Mouse (Mus musculus): ENCODE measurements around the gene Cdh15. TPM values are rescaled to one million over a fixed set of nuclear protein-coding genes. Genes with fewer than 3 reads are reported as not detected.

The Cdh15 gene
- polyA plus RNA-seq, 1 experiment from 2014 or later = 1.8 TPM

DNA sequence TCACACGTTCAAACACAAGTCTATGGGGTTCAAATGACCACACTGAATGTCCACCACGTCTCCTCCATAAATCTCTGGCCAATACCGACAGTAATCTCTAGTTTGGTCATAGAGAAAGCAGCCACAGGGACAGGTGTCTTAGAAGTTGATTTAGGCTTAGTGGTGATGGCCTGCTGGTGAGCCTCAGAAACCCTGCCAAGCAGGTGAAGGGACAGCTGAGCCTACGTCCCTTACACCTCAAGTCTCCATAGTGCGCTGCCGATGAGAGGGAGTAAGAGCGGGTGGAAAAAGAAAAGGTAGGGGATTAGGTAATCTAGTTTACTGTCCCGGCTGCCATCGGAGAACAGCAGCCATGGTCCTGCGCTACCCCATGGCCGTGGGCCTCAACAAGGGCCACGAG, 11.6 kb upstream of the Cdh15 start:
- Histone ChIP-seq H3K9me3 (ENCODE audit: low read length) (no peaks in the 10 kb centered on the region), H3K27me3 (ENCODE audit: insufficient read depth, low read length) (no peaks in the 10 kb centered on the region), H3K4me2 (replicated peaks; ENCODE audit: low read depth, low read length) (no peak overlapping the region), H3K4me1 (ENCODE audit: insufficient read depth, low read length) (no peaks in the 10 kb centered on the region), H3K27ac (ENCODE audit: low read length) (no peak overlapping the region), H3K4me3 (ENCODE audit: low read length) (no peak overlapping the region), H3K36me3 (ENCODE audit: insufficient read depth, low read length) (no peaks in the 10 kb centered on the region), H3K9ac (replicated peaks; ENCODE audit: low read length) (no peak overlapping the region)
- 79% methylated on average over 12 of the region's 12 CpGs for WGBS
- ATAC-seq (ENCODE audit: low FRiP score, low TSS enrichment) = no peak

DNA sequence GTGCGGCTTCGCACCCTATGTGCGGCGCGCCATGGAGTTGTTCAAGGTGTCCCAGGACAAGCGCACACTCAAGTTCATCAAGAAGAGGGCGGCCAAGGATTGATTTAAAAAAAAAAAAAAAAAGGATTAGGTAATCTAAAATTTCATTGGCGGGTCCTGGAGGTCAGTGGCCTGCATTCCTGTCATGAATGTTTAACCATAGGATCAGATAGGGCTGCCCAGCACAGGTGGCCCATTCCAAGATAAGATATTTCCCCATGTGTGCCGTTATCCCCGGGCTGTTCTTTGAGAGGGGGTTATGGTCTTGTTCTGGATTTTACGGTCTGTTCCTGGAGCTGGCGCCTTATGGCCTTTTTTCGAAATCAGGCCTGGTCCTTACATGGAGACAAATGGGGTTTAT, 11.1 kb upstream of the Cdh15 start:
- Histone ChIP-seq H3K4me2 (replicated peaks; ENCODE audit: low read depth, low read length) (no peak overlapping the region), H3K27ac (ENCODE audit: low read length) (no peak overlapping the region), H3K4me1 (ENCODE audit: insufficient read depth, low read length) (no peaks in the 10 kb centered on the region), H3K9ac (replicated peaks; ENCODE audit: low read length) (no peak overlapping the region), H3K27me3 (ENCODE audit: insufficient read depth, low read length) (no peaks in the 10 kb centered on the region), H3K4me3 (ENCODE audit: low read length) (no peak overlapping the region), H3K9me3 (ENCODE audit: low read length) (no peaks in the 10 kb centered on the region), H3K36me3 (ENCODE audit: insufficient read depth, low read length) (no peaks in the 10 kb centered on the region)
- no peak for ATAC-seq (ENCODE audit: low FRiP score, low TSS enrichment)
- WGBS = 80% methylated on average over 13 of the region's 13 CpGs

DNA sequence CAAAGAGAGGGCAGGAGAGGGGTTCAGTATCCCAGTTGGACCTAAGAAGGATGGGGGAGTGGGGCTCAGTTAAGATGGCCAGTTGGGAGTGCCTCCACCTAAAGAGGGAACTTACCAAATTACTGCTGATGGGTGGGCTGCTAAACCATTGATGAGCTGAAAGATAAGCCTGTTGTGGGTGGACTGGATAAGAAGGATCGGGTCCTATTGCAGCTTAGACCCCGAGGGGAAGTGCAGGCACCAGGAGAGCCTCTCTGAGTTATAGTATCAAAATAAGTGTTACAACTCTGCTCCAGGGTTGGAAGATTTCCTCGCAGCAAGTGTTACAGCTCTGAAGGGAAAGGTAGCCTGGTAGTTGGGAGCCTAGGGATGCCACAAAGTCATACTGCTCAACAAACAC, 3.6 kb upstream of the Cdh15 start:
- 64% methylated on average over 3 of the region's 3 CpGs for WGBS
- Histone ChIP-seq H3K9me3 (ENCODE audit: low read length) (no peaks in the 10 kb centered on the region), H3K27me3 (ENCODE audit: insufficient read depth, low read length) (no peaks in the 10 kb centered on the region), H3K36me3 (ENCODE audit: insufficient read depth, low read length) (no peaks in the 10 kb centered on the region), H3K4me1 (ENCODE audit: insufficient read depth, low read length) (0 out of 2 replicates have a peak, but pooled peaks cover 5% of the 10 kb centered on the region), H3K27ac (ENCODE audit: low read length) (no peak overlapping the region), H3K4me3 (ENCODE audit: low read length) (no peak overlapping the region), H3K9ac (replicated peaks; ENCODE audit: low read length) (no peak overlapping the region), H3K4me2 (replicated peaks; ENCODE audit: low read depth, low read length) (no peak overlapping the region)
- no peak for ATAC-seq (ENCODE audit: low FRiP score, low TSS enrichment)

DNA sequence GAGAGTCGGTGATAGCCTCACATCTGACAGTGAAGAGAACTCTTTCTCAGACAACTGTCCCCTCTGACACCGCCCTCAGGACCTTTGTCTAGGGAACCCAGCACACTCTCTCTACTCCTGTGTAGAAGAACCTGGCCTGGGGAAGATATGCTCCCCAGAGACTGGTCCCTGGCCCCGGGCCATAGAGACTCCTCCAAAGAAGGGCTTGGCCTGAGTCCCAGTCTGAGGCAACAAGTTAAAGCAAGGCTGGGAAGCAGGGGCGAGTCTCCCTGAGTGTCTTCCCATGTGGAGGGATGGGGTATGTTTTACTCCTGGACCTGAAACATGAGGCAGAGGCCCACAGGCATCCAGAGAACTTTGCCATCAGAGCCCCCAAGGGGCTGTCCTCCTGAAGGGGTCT, 2.1 kb upstream of the Cdh15 start:
- WGBS = 69% methylated on average over 4 of the region's 4 CpGs
- H3K4me3 ChIP-seq (ENCODE audit: low read length) = no peak overlapping the region
- H3K27ac ChIP-seq (ENCODE audit: low read length) = no peak overlapping the region
- no peaks in the 10 kb centered on the region for H3K27me3 ChIP-seq (ENCODE audit: insufficient read depth, low read length)
- H3K4me1 ChIP-seq (ENCODE audit: insufficient read depth, low read length) = 0 out of 2 replicates have a peak, but pooled peaks cover 5% of the 10 kb centered on the region
- H3K9ac ChIP-seq (replicated peaks; ENCODE audit: low read length) = no peak overlapping the region
- ATAC-seq (ENCODE audit: low FRiP score, low TSS enrichment) = no peak
- H3K4me2 ChIP-seq (replicated peaks; ENCODE audit: low read depth, low read length) = no peak overlapping the region
- no peaks in the 10 kb centered on the region for H3K9me3 ChIP-seq (ENCODE audit: low read length)
- H3K36me3 ChIP-seq (ENCODE audit: insufficient read depth, low read length) = no peaks in the 10 kb centered on the region

DNA sequence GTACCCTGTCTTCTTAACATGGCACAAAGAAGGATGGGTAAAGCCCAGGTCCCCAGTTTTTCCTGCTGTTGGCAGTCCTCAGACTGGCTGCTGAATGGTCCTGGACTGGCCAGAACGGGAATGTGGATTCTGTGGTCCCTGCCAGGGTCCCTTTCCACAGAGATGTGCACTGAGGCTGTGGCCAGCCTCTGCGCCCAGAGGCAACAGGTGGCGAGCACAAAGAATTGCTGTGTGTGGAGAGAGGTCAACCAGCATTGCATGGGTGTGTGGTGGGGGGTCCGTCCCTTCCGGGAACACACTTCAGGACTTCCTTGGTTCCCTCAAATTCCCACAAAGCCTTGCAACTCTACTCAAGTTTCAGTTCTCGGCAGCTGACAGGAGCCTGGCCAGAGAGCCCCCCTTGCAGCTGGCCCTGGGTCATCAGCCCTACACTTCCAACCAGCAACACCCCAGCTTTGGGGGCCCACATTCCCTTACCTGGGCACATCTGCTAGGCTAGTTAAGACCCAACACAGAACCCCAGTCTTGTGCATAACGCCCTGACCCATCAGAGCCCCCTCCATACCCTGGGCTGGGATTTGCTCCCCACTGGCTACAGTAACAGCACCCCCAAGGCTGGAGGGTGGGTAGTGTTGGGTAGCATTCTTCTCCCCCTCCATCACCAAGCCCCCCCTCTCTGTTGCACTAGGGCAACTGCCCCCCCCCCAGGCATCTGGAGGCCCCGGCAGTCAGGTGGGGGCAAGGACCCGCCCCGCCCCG, 1.6 kb downstream of the Cdh15 start:
- no peak for ATAC-seq (ENCODE audit: low FRiP score, low TSS enrichment)
- H3K9ac ChIP-seq (replicated peaks; ENCODE audit: low read length) = no peak overlapping the region
- no peaks in the 10 kb centered on the region for H3K36me3 ChIP-seq (ENCODE audit: insufficient read depth, low read length)
- WGBS = 58% methylated on average over 11 of the region's 11 CpGs
- H3K27ac ChIP-seq (ENCODE audit: low read length) = no peak overlapping the region
- H3K9me3 ChIP-seq (ENCODE audit: low read length) = no peaks in the 10 kb centered on the region
- H3K4me2 ChIP-seq (replicated peaks; ENCODE audit: low read depth, low read length) = no peak overlapping the region
- no peaks in the 10 kb centered on the region for H3K27me3 ChIP-seq (ENCODE audit: insufficient read depth, low read length)
- H3K4me1 ChIP-seq (ENCODE audit: insufficient read depth, low read length) = peaks cover 10% of the 10 kb centered on the region; the same call in 1 of the 2 replicates
- H3K4me3 ChIP-seq (ENCODE audit: low read length) = no peak overlapping the region

DNA sequence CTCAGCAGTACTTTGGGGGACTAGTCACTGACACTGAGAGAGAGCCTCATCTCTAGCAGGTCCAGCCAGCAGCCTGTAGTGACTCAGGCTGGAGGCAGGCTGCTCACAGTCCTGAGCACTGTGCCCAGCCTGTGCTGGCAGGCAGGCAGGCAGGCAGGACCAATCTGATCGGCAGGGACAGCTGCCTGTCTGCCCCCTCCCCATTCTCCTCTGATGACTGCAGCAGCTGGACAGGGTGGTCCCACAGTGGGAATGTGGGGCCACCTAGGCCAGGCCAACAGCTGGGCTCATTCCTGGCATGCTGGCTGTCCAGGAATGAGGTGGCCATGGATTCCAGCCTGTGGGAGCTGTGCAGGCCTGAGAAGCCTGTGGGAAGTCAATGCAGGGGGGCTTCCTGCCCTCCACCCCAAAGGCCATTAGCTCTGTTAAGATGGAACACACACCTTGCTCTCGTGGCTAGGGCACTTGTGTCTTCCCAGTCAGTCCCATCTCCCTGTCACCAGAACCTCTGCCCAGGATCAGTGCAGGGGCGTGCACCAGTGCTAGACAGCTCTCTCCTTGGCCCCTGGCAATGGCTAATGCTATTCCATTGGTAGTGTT, 3.0 kb downstream of the Cdh15 start:
- Histone ChIP-seq H3K9ac (replicated peaks; ENCODE audit: low read length) (no peak overlapping the region), H3K36me3 (ENCODE audit: insufficient read depth, low read length) (no peaks in the 10 kb centered on the region), H3K9me3 (ENCODE audit: low read length) (no peaks in the 10 kb centered on the region), H3K4me3 (ENCODE audit: low read length) (no peak overlapping the region), H3K27me3 (ENCODE audit: insufficient read depth, low read length) (no peaks in the 10 kb centered on the region), H3K4me1 (ENCODE audit: insufficient read depth, low read length) (peaks cover 10% of the 10 kb centered on the region; the same call in 1 of the 2 replicates), H3K27ac (ENCODE audit: low read length) (no peak overlapping the region), H3K4me2 (replicated peaks; ENCODE audit: low read depth, low read length) (no peak overlapping the region)
- ATAC-seq (ENCODE audit: low FRiP score, low TSS enrichment) = no peak
- 57% methylated on average over 3 of the region's 3 CpGs for WGBS

DNA sequence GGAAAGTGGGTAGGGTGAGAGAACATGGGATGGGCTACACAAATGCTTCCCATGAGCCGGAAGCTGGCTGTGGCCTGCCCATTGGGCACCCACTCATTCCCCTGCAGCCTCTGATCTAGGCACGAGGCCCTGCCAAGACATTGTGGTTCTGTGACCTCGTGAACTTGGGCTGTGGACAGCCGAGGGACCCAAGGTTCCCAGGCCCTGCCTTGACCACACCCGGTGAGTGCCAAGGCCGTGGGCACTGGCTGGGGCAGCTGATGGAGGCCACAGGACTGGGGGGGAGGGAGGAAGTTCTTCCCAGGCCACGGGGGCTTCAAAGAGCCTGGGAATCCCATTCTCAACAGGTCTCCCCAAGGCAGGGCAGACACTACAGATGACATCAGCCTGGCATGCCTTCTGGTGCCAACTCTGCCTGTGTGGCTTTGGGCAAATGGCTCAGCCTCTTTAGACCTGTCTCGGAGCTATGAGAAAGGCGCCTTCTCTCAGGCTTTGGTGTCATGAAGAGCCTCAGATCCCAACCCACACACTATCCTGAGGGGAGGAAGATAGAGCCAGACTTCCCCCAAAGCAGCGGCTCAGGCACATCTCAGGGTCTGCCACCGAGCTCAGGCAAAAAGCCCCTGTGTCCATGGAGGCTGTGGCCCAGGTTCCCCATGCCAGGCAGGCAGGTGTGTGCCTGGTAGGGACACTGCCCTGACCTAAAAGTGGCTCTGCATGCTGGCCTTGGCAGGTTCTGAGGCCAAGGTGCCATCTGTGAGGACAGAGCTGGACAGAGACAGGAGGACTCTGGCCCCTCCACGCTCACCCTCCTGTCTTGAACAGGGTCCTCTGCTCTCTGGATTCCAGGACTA, 4.2 kb downstream of the Cdh15 start:
- Histone ChIP-seq H3K4me3 (ENCODE audit: low read length) (no peak overlapping the region), H3K4me1 (ENCODE audit: insufficient read depth, low read length) (peaks cover 10% of the 10 kb centered on the region; the same call in 1 of the 2 replicates), H3K27me3 (ENCODE audit: insufficient read depth, low read length) (no peaks in the 10 kb centered on the region), H3K9me3 (ENCODE audit: low read length) (no peaks in the 10 kb centered on the region), H3K4me2 (replicated peaks; ENCODE audit: low read depth, low read length) (no peak overlapping the region), H3K27ac (ENCODE audit: low read length) (no peak overlapping the region), H3K9ac (replicated peaks; ENCODE audit: low read length) (no peak overlapping the region), H3K36me3 (ENCODE audit: insufficient read depth, low read length) (no peaks in the 10 kb centered on the region)
- no peak for ATAC-seq (ENCODE audit: low FRiP score, low TSS enrichment)
- WGBS = 84% methylated on average over 12 of the region's 12 CpGs

DNA sequence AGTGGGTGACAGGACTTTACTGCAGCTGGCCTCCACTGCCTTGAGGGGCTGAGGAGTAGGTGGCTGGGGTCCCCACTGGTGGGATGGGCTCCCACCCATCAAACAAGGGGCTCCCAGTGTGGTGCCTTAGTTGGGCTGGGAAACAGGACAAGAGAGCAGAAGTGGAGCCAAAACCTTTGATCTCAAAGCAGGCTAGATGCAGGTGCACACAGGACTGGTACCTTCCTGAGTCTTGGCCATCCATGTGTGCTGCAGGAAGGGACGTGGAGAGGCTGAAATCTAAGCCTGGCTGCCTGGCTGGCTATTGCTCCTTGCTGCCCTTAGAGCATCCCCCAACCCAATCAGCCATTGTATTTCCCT, 4.8 kb downstream of the Cdh15 start:
- no peaks in the 10 kb centered on the region for H3K36me3 ChIP-seq (ENCODE audit: insufficient read depth, low read length)
- H3K27ac ChIP-seq (ENCODE audit: low read length) = no peak overlapping the region
- no peak for ATAC-seq (ENCODE audit: low FRiP score, low TSS enrichment)
- no peak overlapping the region for H3K4me2 ChIP-seq (replicated peaks; ENCODE audit: low read depth, low read length)
- H3K9ac ChIP-seq (replicated peaks; ENCODE audit: low read length) = no peak overlapping the region
- WGBS = 36% methylated on average over 1 of the region's 1 CpGs
- no peaks in the 10 kb centered on the region for H3K9me3 ChIP-seq (ENCODE audit: low read length)
- peaks cover 10% of the 10 kb centered on the region; the same call in 1 of the 2 replicates for H3K4me1 ChIP-seq (ENCODE audit: insufficient read depth, low read length)
- no peaks in the 10 kb centered on the region for H3K27me3 ChIP-seq (ENCODE audit: insufficient read depth, low read length)
- no peak overlapping the region for H3K4me3 ChIP-seq (ENCODE audit: low read length)

DNA sequence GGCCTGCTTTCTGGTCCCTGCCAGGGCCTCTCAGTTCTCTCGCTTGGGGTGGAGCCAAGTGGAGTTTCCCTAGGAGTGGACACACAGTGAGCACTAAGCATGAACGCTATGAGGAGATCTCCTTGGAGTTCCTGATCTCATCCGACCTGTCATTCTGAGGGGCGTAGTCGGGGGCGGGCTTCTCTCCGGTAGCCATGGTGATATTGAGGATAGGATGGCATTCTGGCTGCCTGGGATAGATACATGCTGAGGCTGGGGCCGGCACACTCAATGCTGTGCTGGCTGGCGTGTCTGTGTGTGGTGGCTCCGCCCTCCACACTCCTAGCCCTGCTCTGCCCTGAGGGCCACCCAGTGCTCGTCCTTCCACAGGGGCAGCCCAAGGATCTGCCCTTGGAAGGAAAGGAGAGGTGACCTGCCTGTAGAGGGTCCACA, 5.6 kb downstream of the Cdh15 start:
- no peak for ATAC-seq (ENCODE audit: low FRiP score, low TSS enrichment)
- Histone ChIP-seq H3K4me2 (replicated peaks; ENCODE audit: low read depth, low read length) (no peak overlapping the region), H3K27ac (ENCODE audit: low read length) (no peak overlapping the region), H3K27me3 (ENCODE audit: insufficient read depth, low read length) (no peaks in the 10 kb centered on the region), H3K9me3 (ENCODE audit: low read length) (no peaks in the 10 kb centered on the region), H3K36me3 (ENCODE audit: insufficient read depth, low read length) (no peaks in the 10 kb centered on the region), H3K9ac (replicated peaks; ENCODE audit: low read length) (no peak overlapping the region), H3K4me1 (ENCODE audit: insufficient read depth, low read length) (peaks cover 7% of the 10 kb centered on the region; the same call in 1 of the 2 replicates), H3K4me3 (ENCODE audit: low read length) (no peak overlapping the region)
- 24% methylated on average over 11 of the region's 11 CpGs for WGBS

Measured in kidney, embryonic 16.5 days (tissue).